Mouse (Mus musculus): ENCODE results near the gene Pip5k1b. TPM values are rescaled to one million over a fixed set of nuclear protein-coding genes. Genes with fewer than 3 reads are reported as not detected.

Gene Pip5k1b
- 2.4 TPM in 2 replicates for polyA plus RNA-seq (2016; fragmentation: Nextera tagmentation; extraction: Ambion mirVana)

- WGBS = under 1% methylated on average over 39 of the region's 39 CpGs
- Histone ChIP-seq H3K27ac (replicated peaks) (peak within 1 kb of the TSS; percentile 91), H3K27me3 (ENCODE audit: low read depth, poor library complexity, severe bottlenecking) (peaks cover 38% of the 10 kb centered on the region)
Observed at GRCm38 (mm10) chr19:24555466-24555903, at the start of gene Pip5k1b. TSS of gene Pip5k1b (minus strand) at chr19:24555872.

DNA sequence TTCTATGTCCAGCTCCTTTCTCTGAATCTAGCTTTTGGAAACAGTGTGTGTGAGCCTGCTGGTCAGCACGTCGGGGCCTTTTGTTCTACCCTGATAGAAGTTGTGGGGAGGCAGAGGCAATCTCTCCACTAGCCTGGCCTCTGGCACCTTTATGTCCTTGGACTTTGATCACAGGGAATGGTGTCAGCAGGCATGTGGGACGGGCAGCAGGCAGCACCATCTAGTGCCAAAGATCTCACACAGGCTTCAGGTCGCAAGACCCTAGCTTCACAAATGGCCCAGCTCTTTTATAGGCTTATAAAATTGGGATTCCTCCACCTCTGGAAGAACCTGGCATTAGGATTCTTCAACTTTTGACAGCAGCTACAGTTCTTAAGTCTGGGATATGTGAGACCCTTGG lies 48.4 kb upstream of the Pip5k1b start:
- H3K36me3 ChIP-seq = no peaks in the 10 kb centered on the region
- H3K4me3 ChIP-seq = no peak overlapping the region
- peaks cover 1% of the 10 kb centered on the region; the same call in 1 of the 2 replicates for H3K4me1 ChIP-seq
- H3K27ac ChIP-seq (replicated peaks) = no peak overlapping the region
- 87% methylated on average over 4 of the region's 4 CpGs for WGBS
- no peaks in the 10 kb centered on the region for H3K27me3 ChIP-seq (ENCODE audit: low read depth, poor library complexity, severe bottlenecking)
- no peaks in the 10 kb centered on the region for H3K9me3 ChIP-seq (replicated peaks)
- no peak for DNase-seq (ENCODE audit: low spot score)

More at GRCm38 (mm10) chr19:24555466-24555903, at the start of gene Pip5k1b:
- H3K4me1 ChIP-seq = peaks cover 46% of the 10 kb centered on the region
- H3K4me3 ChIP-seq = peak within 1 kb of the TSS; percentile 83
- DNase-seq (ENCODE audit: low spot score) = peak; percentile 70
- H3K36me3 ChIP-seq = no peaks in the 10 kb centered on the region
- H3K9me3 ChIP-seq (replicated peaks) = 0 out of 2 replicates have a peak, but pooled peaks cover 3% of the 10 kb centered on the region

DNA sequence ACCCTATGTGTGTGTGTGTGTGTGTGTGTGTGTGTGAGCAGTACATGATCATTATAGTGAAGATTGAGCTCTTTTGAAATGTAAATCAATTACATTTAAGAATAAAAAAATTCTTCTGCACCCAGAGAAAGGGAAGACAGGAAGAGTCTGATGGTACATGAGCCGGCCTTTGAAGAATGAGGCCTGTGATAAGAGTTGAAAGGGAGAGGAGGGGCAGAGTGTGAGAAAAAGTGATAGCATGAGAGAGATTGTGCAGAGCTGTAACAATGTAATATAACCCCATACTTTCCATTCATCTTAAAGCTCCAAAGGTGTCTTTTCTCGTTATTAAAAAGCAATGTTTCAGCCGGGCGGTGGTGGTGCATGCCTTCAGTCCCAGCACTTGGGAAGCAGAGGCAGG lies 47.8 kb upstream of the Pip5k1b start:
- H3K27me3 ChIP-seq (ENCODE audit: low read depth, poor library complexity, severe bottlenecking) = no peaks in the 10 kb centered on the region
- no peaks in the 10 kb centered on the region for H3K4me1 ChIP-seq
- no peaks in the 10 kb centered on the region for H3K9me3 ChIP-seq (replicated peaks)
- H3K27ac ChIP-seq (replicated peaks) = no peak overlapping the region
- H3K36me3 ChIP-seq = no peaks in the 10 kb centered on the region
- WGBS = 92% methylated on average over 4 of the region's 4 CpGs
- DNase-seq (ENCODE audit: low spot score) = no peak
- no peak overlapping the region for H3K4me3 ChIP-seq

GRCm38 (mm10) chr19:24586726-24587125 lies 31.1 kb upstream of the Pip5k1b start:
- 65% methylated on average over 2 of the region's 2 CpGs for WGBS
- H3K9me3 ChIP-seq (replicated peaks) = no peaks in the 10 kb centered on the region
- DNase-seq (ENCODE audit: low spot score) = no peak

DNA sequence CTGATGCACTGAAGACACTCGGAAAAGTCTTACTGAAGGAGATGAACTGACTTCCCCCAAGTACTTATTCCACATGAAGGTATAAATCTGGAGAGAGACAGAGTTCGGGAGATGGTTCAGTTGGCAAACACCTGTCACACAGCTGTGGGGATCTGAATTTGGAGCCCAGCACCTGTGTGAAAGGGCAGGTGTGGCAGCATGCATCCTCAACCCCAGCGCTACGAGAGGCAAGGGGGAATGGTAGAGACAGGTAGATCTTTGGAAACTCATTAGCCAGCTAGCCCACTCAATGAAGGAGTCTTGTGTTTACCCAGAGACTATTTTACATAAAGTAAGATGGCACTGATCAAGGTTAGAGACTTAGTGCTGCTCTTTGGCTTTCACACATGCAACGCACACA lies 29.5 kb upstream of the Pip5k1b start:
- H3K4me3 ChIP-seq = no peak overlapping the region
- no peaks in the 10 kb centered on the region for H3K9me3 ChIP-seq (replicated peaks)
- H3K4me1 ChIP-seq = 0 out of 2 replicates have a peak, but pooled peaks cover under 1% of the 10 kb centered on the region
- 93% methylated on average over 5 of the region's 5 CpGs for WGBS
- no peak overlapping the region for H3K27ac ChIP-seq (replicated peaks)
- no peaks in the 10 kb centered on the region for H3K36me3 ChIP-seq
- no peaks in the 10 kb centered on the region for H3K27me3 ChIP-seq (ENCODE audit: low read depth, poor library complexity, severe bottlenecking)
- DNase-seq (ENCODE audit: low spot score) = no peak

More at GRCm38 (mm10) chr19:24586726-24587125, 31.1 kb upstream of the Pip5k1b start:
- Histone ChIP-seq H3K27me3 (ENCODE audit: low read depth, poor library complexity, severe bottlenecking) (no peaks in the 10 kb centered on the region), H3K27ac (replicated peaks) (no peak overlapping the region), H3K4me1 (0 out of 2 replicates have a peak, but pooled peaks cover 3% of the 10 kb centered on the region), H3K36me3 (no peaks in the 10 kb centered on the region), H3K4me3 (no peak overlapping the region)

- H3K4me3 ChIP-seq = no peak overlapping the region
- H3K27ac ChIP-seq (replicated peaks) = no peak overlapping the region
- H3K36me3 ChIP-seq = no peaks in the 10 kb centered on the region
- 83% methylated on average over 8 of the region's 8 CpGs for WGBS
- H3K9me3 ChIP-seq (replicated peaks) = no peaks in the 10 kb centered on the region
- no peaks in the 10 kb centered on the region for H3K27me3 ChIP-seq (ENCODE audit: low read depth, poor library complexity, severe bottlenecking)
- no peaks in the 10 kb centered on the region for H3K4me1 ChIP-seq
- no peak for DNase-seq (ENCODE audit: low spot score)
Observed at GRCm38 (mm10) chr19:24583956-24584355, 28.3 kb upstream of the Pip5k1b start.

- 91% methylated on average over 13 of the region's 13 CpGs for WGBS
Observed at GRCm38 (mm10) chr19:24576125-24576524, 20.5 kb upstream of the Pip5k1b start.

DNA sequence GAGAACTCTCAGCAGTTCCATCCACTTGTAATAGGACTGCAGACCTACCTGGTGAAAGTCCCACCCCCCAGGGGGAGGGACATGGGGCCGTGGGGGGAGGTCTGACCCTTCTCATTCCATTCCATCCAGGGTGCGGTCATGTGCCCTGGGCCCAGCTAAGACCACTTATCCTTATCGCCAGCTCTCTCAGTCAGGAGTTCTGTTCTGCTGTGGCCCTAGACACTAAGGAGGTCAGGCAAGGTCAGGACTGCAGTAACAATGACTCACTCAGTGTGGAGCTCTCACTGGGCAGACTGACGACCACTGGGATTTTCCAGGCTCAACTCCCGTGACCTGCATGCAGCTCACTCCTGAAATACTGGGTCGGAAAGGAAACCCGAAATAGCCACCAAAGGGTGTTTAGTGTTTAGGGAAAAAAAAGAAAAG lies 16.1 kb upstream of the Pip5k1b start:
- Histone ChIP-seq H3K9me3 (replicated peaks) (no peaks in the 10 kb centered on the region), H3K27me3 (ENCODE audit: low read depth, poor library complexity, severe bottlenecking) (no peaks in the 10 kb centered on the region), H3K36me3 (no peaks in the 10 kb centered on the region), H3K4me1 (peaks cover 5% of the 10 kb centered on the region), H3K4me3 (no peak overlapping the region), H3K27ac (replicated peaks) (no peak overlapping the region)
- DNase-seq (ENCODE audit: low spot score) = no peak
- WGBS = 44% methylated on average over 7 of the region's 7 CpGs

More at GRCm38 (mm10) chr19:24576125-24576524, 20.5 kb upstream of the Pip5k1b start:
- DNase-seq (ENCODE audit: low spot score) = no peak
- peaks cover 5% of the 10 kb centered on the region for H3K4me1 ChIP-seq
- no peaks in the 10 kb centered on the region for H3K9me3 ChIP-seq (replicated peaks)
- H3K27ac ChIP-seq (replicated peaks) = no peak overlapping the region
- H3K27me3 ChIP-seq (ENCODE audit: low read depth, poor library complexity, severe bottlenecking) = no peaks in the 10 kb centered on the region
- no peaks in the 10 kb centered on the region for H3K36me3 ChIP-seq
- H3K4me3 ChIP-seq = no peak overlapping the region

DNA sequence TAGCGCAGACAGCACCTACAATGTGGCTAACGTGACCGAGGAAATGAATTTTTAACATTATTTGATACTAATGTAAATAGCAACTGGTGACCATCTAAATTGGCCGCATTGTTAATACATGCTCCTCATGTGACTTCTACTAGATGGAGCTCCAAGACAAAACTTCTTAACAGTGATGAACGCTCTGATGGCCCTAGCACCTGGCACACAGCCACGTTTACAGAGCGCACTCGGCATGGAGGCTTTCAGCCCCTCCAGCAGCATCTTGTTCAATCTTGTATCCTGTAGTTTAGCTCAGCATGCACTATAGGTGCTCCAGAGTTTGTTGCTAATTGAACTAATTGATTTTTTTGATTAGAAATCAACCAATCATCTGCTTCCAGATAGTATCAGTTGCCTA lies 15.3 kb upstream of the Pip5k1b start:
- Histone ChIP-seq H3K36me3 (no peaks in the 10 kb centered on the region), H3K27me3 (ENCODE audit: low read depth, poor library complexity, severe bottlenecking) (no peaks in the 10 kb centered on the region), H3K9me3 (replicated peaks) (no peaks in the 10 kb centered on the region), H3K4me1 (peaks cover 5% of the 10 kb centered on the region), H3K4me3 (no peak overlapping the region), H3K27ac (replicated peaks) (no peak overlapping the region)
- WGBS = 93% methylated on average over 8 of the region's 8 CpGs
- no peak for DNase-seq (ENCODE audit: low spot score)

- no peaks in the 10 kb centered on the region for H3K36me3 ChIP-seq
- no peak overlapping the region for H3K27ac ChIP-seq (replicated peaks)
- DNase-seq (ENCODE audit: low spot score) = peak; percentile 69
- under 1% methylated on average over 11 of the region's 11 CpGs for WGBS
- peaks cover 46% of the 10 kb centered on the region for H3K4me1 ChIP-seq
- peaks cover 38% of the 10 kb centered on the region for H3K27me3 ChIP-seq (ENCODE audit: low read depth, poor library complexity, severe bottlenecking)
- 0 out of 2 replicates have a peak, but pooled peaks cover 6% of the 10 kb centered on the region for H3K9me3 ChIP-seq (replicated peaks)
- H3K4me3 ChIP-seq = peak overlapping the region; percentile 83
Observed at GRCm38 (mm10) chr19:24557456-24557855, 1.8 kb upstream of the Pip5k1b start.

DNA sequence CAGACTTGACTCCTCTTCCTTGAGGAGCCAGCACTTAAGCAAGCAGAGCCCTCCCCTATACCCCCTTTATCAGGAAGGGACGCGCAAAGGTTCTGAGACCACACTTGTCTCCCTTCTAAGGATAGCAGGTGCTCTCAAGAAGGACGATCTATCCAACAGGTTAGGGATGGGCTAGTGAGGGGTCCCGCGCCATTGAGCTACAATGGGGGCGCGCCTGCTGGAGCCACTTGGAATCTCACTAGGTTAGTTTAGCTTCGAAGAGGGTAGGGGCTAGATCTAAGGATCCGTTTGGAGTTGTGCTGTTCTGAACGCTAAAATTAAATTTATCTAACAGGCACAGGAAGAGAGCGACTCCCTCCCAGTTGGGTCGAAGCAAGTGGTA lies 904 bp upstream of the Pip5k1b start:
- peak overlapping the region; percentile 91 for H3K27ac ChIP-seq (replicated peaks)
- H3K4me1 ChIP-seq = peaks cover 46% of the 10 kb centered on the region
- H3K27me3 ChIP-seq (ENCODE audit: low read depth, poor library complexity, severe bottlenecking) = peaks cover 38% of the 10 kb centered on the region

GRCm38 (mm10) chr19:24555904-24556584 lies 372 bp upstream of the Pip5k1b start:
- H3K4me1 ChIP-seq = peaks cover 46% of the 10 kb centered on the region
- no peaks in the 10 kb centered on the region for H3K36me3 ChIP-seq
- H3K27me3 ChIP-seq (ENCODE audit: low read depth, poor library complexity, severe bottlenecking) = peaks cover 38% of the 10 kb centered on the region
- peak; percentile 83 for DNase-seq (ENCODE audit: low spot score)
- peak overlapping the region; percentile 91 for H3K27ac ChIP-seq (replicated peaks)
- 0 out of 2 replicates have a peak, but pooled peaks cover 6% of the 10 kb centered on the region for H3K9me3 ChIP-seq (replicated peaks)
- H3K4me3 ChIP-seq = peak overlapping the region; percentile 83
- WGBS = 0% methylated on average over 64 of the region's 74 CpGs

More for the DNA sequence above, 904 bp upstream of the Pip5k1b start:
- Histone ChIP-seq H3K36me3 (no peaks in the 10 kb centered on the region), H3K4me3 (peak overlapping the region; percentile 83), H3K9me3 (replicated peaks) (0 out of 2 replicates have a peak, but pooled peaks cover 6% of the 10 kb centered on the region)
- no peak for DNase-seq (ENCODE audit: low spot score)
- WGBS = 2% methylated on average over 12 of the region's 12 CpGs

DNA sequence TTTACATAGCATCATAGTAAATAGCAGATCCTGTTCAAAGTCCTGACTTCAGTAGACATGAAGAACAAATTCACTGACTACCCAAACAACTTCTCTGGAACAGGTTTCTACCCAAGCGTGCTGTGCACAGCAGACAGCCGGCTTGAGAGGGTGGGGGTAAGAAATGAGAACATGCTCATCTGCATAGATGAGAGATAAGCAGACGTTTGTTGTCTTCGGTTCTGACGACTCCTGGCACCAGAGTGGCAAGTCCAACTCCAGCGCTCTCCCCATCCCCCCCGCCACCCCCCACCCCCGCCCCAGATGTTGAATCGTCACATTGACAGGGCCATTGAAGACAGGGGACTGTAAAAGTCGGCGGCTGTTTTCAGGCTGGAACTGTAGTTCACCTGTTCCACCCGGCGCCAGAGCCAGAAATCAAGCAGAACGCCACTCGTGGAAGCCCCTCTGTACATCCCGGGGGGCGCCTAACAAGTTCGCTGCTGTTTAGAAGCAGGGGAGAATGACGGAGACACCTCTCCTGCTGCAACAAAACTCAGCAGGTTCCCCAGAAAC lies 684 bp downstream of the Pip5k1b start:
- Histone ChIP-seq H3K27ac (replicated peaks) (peak overlapping the region; percentile 91), H3K36me3 (no peaks in the 10 kb centered on the region), H3K27me3 (ENCODE audit: low read depth, poor library complexity, severe bottlenecking) (peaks cover 38% of the 10 kb centered on the region), H3K9me3 (replicated peaks) (no peaks in the 10 kb centered on the region), H3K4me1 (peaks cover 46% of the 10 kb centered on the region), H3K4me3 (peak overlapping the region; percentile 83)
- under 1% methylated on average over 19 of the region's 19 CpGs for WGBS
- DNase-seq (ENCODE audit: low spot score) = peak; percentile 18
